ENCODE assay signal across 20 mouse cellular contexts in genomic region chr2:107969526-107969925, GRCm38 (mm10).
DNase-seq lines count a peak whose midpoint lies in the region; ATAC-seq and TF ChIP-seq lines count a peak whose summit lies in the region.
"Had no signal": no experiment of that assay in that cellular context is flagged by ENCODE, and none has a peak within 500 bp of the region (broad histone marks: within the 10 kb centered on the region; RNA-seq: fewer than 3 reads in every experiment).

No protein-coding gene starts in this region.

- no peaks in the 10 kb centered on the region for H3K36me3 ChIP-seq in midbrain, postnatal 0 days (ENCODE audit: insufficient read depth, low read length)
- no peaks in the 10 kb centered on the region for H3K36me3 ChIP-seq in midbrain, embryonic 15.5 days (replicated peaks)
- H3K36me3 ChIP-seq: forebrain, embryonic 10.5 days; heart, embryonic 10.5 days; lung, embryonic 15.5 days had no signal

- no peak overlapping the region for H3K4me2 ChIP-seq in midbrain, postnatal 0 days (ENCODE audit: low read depth, low read length, poor library complexity, severe bottlenecking)
- no peak overlapping the region for H3K4me2 ChIP-seq in midbrain, embryonic 15.5 days
- H3K4me2 ChIP-seq: lung, embryonic 15.5 days had no signal

- H3K9ac ChIP-seq in midbrain, postnatal 0 days (replicated peaks; ENCODE audit: low read length, poor library complexity, severe bottlenecking) = no peak overlapping the region
- no peak overlapping the region for H3K9ac ChIP-seq in midbrain, embryonic 15.5 days
- H3K9ac ChIP-seq: lung, embryonic 15.5 days had no signal

- peak; percentile 4 for DNase-seq in embryo, embryonic 10 days (ENCODE audit: low spot score)
- no peak for DNase-seq in embryo, embryonic 10.5 days (ENCODE audit: low spot score)
- no peak for DNase-seq in layer of hippocampus, adult 2 months (ENCODE audit: low spot score in 2 of 2)
- no peak for DNase-seq in layer of hippocampus, postnatal 25 days (ENCODE audit: extremely low spot score in 1 of 2, low spot score in 1 of 2)
- no peak for DNase-seq in midbrain, postnatal 0 days (ENCODE audit: low spot score)
- DNase-seq in right cerebral cortex, postnatal 36 days (ENCODE audit: low spot score in 2 of 2) = no peak
- DNase-seq in urinary bladder, adult 18-20 months (ENCODE audit: low spot score in 2 of 2) = no peak
- DNase-seq: adrenal gland, adult 2 months; cerebellum, postnatal 25 days; gastrocnemius, postnatal 25 days; heart, postnatal 10 days; kidney, adult 8-10 months; kidney, postnatal 25 days; layer of hippocampus, adult 9-11 months; right cerebral cortex, postnatal 25 days; thymus, postnatal 25 days had no signal

- H3K27me3 ChIP-seq in midbrain, postnatal 0 days (ENCODE audit: insufficient read depth, low read length) = no peaks in the 10 kb centered on the region
- no peaks in the 10 kb centered on the region for H3K27me3 ChIP-seq in midbrain, embryonic 15.5 days (replicated peaks)
- H3K27me3 ChIP-seq: lung, embryonic 15.5 days had no signal

- no peaks in the 10 kb centered on the region for H3K9me3 ChIP-seq in midbrain, postnatal 0 days (ENCODE audit: low read length)
- no peaks in the 10 kb centered on the region for H3K9me3 ChIP-seq in midbrain, embryonic 15.5 days
- H3K9me3 ChIP-seq: forebrain, embryonic 10.5 days; heart, embryonic 10.5 days; lung, embryonic 15.5 days had no signal

- H3K4me3 ChIP-seq in layer of hippocampus, adult 2 months = no peak overlapping the region
- H3K4me3 ChIP-seq in midbrain, postnatal 0 days (ENCODE audit: low read depth, low read length) = no peak overlapping the region
- H3K4me3 ChIP-seq in midbrain, embryonic 15.5 days = no peak overlapping the region
- H3K4me3 ChIP-seq: forebrain, embryonic 10.5 days; heart, embryonic 10.5 days; lung, embryonic 15.5 days had no signal

- no peaks in the 10 kb centered on the region for H3K4me1 ChIP-seq in midbrain, postnatal 0 days (ENCODE audit: insufficient read depth, low read length)
- H3K4me1 ChIP-seq in midbrain, embryonic 15.5 days = no peaks in the 10 kb centered on the region
- H3K4me1 ChIP-seq: heart, embryonic 10.5 days; lung, embryonic 15.5 days had no signal

- no peak for ATAC-seq in midbrain, postnatal 0 days (ENCODE audit: low FRiP score)
- ATAC-seq in midbrain, embryonic 15.5 days (replicated peaks) = no peak

- H3K27ac ChIP-seq in layer of hippocampus, adult 2 months = no peak overlapping the region
- no peak overlapping the region for H3K27ac ChIP-seq in midbrain, postnatal 0 days (ENCODE audit: low read depth, low read length)
- no peak overlapping the region for H3K27ac ChIP-seq in midbrain, embryonic 15.5 days
- H3K27ac ChIP-seq: forebrain, embryonic 10.5 days; heart, embryonic 10.5 days; lung, embryonic 15.5 days had no signal

- WGBS in midbrain, postnatal 0 days = 87% methylated on average over 2 of the region's 2 CpGs
- 86% methylated on average over 2 of the region's 2 CpGs for WGBS in midbrain, embryonic 15.5 days

- peak; percentile 57 for TF ChIP-seq CTCF in layer of hippocampus, adult 2 months (conservative IDR thresholded peaks at IDR 0.05)
- TF ChIP-seq CTCF in midbrain, postnatal 0 days (IDR thresholded peaks at IDR 0.05) = peak; percentile 38
